Mouse (Mus musculus) urinary bladder, postnatal 14 days (tissue): ENCODE results near the gene Fam124b.

Experiments
- DNase-seq: peaks from one replicate; pipeline ENCODE4 v3.0.0; 2021; ENCODE audit warnings: low spot score

The Fam124b gene

GRCm38 (mm10) chr1:80177651-80178382, 40.5 kb downstream of the Fam124b start:
- no peak for DNase-seq

DNA sequence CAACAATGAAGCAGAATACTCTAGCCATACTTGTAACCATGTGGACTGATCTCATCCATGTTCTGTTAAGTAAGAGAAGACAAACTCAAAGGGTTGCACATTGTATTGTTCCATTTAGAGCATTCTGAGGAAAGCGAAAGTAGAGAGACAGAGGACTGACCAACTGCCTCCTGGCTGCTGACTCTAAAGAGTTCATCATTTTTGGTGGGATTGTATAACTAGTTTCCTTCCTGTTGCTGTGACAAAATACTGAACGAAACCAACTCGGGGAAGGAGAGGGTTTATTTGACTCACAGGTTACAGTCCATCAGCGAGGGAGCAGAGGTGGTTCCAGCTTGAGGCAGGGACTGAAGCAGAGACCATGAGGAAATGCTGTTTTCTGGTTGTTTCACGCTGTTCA, 50.6 kb downstream of the Fam124b start:
- DNase-seq = no peak

- DNase-seq = no peak
Measured at GRCm38 (mm10) chr1:80166577-80166976, 51.7 kb downstream of the Fam124b start.

DNA sequence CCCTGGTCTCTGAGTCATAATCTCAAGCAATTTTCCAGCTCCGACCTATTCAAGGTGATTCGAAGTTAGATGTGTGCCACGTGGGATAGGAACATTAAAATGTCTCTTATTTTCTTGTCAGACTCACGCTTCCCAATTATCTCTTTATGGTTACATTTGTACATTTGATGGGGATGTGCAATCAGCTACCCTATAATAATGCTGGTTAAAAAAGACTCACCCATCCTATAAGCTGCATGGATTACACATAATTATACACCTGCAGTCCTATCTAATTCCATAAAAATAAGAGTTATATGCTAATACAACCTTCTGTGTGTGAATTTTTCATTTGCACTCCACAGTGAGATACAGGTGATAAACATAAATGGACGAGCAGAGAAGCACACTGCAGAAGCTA, 52.9 kb downstream of the Fam124b start:
- no peak for DNase-seq

GRCm38 (mm10) chr1:80162943-80163342, 55.3 kb downstream of the Fam124b start:
- no peak for DNase-seq

DNA sequence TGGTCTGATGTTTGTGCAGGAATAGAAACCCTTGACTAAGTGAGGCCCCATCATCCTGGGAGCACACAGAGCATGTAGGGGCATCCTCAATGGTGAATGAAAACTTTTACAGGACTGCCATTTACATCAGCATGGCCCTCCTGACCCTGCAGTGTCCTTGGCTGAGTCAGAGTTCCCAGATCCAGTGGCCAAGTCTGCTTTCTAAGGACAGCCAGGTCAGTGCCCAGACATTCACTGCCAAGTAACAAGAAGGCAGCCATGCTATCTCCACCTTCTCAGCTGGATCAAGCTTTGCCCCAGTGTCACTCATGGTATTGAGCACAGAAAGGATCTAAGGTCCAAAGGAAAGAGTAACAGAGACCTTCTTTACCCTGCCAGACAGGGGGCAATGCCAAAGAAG, 58.7 kb downstream of the Fam124b start:
- DNase-seq = no peak

DNA sequence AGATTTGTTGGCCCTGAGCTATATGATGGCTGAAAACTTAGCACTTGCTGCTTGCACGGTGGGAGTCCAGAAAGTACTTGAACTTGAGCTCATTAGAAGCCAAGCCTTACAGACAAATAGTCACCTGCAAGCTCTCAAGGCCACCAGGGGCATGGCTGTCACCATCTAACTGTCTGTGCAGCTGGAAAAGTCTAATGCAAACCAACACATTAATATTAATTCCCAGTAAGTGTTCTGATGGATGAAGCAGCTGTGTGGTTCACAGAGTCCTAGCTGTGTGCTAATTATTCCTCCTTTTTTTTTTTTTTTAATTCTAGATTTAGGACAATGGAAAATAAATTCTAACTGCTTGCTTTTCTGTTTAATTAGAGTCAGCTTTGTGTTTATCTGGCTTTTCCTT, 63.4 kb downstream of the Fam124b start:
- DNase-seq = no peak

DNA sequence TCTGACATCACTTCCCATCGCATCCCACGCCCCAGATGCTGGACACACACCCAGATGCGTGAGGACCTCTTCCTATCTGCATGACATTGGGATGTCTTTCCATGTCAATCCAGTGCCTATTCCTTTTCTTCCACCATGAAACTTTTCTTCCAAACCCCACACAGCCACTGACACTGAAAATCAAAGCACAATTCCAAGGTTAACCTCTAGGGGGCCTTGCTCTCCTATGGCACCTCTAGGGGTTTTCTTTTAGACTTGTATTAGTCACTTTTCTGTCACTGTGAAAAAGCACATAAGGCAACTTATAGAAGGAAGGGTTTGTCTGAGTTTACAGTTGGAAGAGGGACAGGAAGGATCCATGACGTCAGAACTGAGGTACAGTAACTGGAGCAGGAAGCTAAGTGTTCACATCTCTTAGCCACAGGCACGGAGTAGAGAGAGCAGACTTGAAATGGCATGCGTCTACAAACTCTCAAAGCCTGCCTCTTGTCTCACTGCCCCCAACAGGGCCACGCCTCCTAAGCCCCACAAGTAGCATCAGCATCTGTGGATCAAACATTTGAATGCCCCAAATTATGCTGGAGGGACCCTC, 65.1 kb downstream of the Fam124b start:
- DNase-seq = no peak

- DNase-seq = no peak
Measured at GRCm38 (mm10) chr1:80150681-80151080, 67.6 kb downstream of the Fam124b start.
